Mouse (Mus musculus) kidney, postnatal 10 days (tissue): ENCODE results near the gene Tas2r134.

Experiments
- DNase-seq: peaks from one replicate; pipeline ENCODE4 v3.0.0; 2021; ENCODE audit warnings: mixed read lengths

Gene Tas2r134

DNA sequence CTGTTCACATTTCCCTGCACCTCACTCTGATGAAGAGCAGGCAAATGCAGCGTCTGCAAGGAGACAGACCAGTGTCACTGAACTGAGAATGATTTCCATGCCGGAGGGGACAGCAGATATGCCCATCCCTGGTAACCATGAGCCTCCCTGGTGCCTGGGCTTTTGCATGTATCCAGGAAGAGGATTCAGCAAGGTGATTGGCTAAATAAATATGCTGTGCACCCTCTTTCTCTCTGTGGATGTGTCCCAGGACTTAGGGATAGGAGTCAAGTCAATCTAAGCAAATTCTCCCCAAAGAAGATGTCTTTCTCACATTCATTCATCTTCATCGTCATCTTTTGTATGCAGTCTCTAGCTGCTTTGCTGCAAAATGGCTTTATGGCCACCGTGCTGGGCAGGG lies at the start of gene Tas2r134:
Gene Tas2r134 (plus strand): TSS at position 301 of the 400 bp plus-strand sequence.
- DNase-seq: no peak

DNA sequence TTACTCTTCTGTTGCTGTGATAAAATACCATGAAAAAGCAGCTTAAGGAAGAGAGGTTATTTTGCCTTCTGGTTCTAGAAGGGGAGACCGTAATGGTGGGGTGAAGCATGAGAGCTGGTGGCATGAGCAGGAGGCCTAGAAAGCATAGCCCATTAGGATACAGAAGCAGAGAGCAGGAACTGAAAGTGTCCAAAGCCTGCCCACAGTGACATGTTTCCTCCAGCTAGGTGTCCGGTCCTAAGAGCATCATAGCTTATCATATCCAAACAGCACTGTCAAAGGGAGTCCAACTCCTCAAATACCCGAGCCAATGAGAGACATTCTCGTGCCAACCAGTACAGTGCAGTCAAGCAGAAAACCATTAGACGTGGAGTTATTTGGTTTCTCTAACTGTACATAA lies 47.5 kb upstream of the Tas2r134 start:
- DNase-seq: no peak

DNA sequence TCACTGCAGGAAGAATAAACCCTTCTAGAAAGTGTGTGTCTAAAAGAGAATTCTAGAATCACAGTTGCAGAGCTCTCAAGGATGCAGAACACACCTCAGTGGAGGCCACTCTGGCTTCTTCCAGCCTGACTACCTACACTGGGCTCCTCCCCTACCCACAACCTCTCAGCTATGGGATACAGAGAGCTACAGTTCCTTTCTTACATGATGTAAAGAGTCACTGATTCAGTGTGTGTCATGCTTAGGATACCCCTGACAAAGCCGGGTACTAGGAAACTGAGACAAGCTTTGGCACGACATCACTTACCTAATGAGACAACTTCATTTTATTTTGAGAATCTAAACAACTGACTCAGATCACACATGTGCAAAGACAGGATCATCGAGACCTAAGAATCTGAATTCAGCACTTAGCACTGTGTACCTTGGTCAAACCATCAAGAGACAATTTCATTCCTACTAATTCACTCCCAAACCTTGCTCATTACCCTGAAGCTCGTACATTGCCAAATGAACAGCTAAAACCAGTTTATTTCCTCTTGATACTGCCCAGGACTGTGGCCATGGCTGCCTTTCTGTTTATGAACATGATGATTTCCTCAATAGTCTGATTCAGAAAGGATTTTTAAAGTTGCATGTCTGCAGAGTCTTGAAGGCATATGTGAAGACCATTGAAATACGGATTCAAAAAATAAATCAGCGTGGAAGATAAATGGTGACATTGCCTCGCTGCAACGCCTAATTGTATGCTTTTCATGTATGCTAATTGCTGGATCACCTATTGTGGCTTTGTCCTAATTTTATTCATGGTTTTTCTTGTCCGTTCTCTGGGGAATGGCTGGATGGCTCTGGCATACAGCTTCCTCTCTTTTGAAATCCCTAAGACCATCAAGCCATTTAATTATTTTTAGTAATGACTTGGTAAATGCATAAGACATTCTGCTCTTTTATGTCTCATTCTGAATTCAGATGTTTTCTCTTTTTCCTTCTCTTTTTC lies 43.0 kb upstream of the Tas2r134 start:
- no peak for DNase-seq

GRCm38 (mm10) chr2:51588336-51588735 lies 39.0 kb upstream of the Tas2r134 start:
- no peak for DNase-seq

- DNase-seq: peak; percentile 8
Measured at GRCm38 (mm10) chr2:51588895-51589294, 38.4 kb upstream of the Tas2r134 start.

DNA sequence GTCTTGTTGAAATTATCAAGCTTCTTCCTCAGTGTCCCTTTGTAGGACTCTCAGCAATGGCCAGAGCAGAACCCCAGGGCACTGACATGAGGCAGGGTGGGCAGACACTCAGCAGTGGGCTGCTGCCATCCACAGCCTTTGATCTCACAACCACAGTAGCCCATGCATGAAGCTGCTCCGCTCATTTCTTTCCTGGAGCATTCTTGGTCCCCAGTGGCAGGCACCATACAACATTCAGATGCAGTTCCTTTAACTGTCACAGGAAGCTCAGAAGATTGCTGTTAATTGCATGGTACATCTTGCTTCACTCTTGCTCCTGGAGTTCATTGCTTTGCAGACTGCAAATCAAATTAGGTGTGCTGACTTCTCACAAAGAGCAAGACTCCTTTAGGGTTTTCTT lies 37.7 kb upstream of the Tas2r134 start:
- no peak for DNase-seq

- DNase-seq: no peak
Measured at GRCm38 (mm10) chr2:51590308-51590707, 37.0 kb upstream of the Tas2r134 start.

DNA sequence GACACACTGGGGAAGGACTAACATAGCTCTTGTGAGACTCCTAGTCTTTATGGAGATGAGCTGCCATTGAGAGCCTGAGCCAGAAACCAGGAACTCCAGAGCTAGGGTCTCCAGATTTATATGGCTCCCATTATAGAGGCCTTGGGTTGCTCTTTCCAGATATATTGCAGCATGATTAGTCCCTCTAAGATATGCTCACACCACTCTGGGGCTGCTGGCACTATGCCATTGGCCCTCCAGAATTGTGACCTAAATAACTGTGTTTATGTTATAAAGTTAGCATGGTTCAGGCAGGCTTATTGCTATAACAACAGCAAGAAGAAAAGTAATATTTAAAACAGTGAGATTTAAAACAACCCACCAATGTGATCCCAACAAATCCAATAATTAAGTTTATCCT lies 35.2 kb upstream of the Tas2r134 start:
- no peak for DNase-seq

GRCm38 (mm10) chr2:51599473-51600201 lies 27.7 kb upstream of the Tas2r134 start:
- peak; percentile 4 for DNase-seq

DNA sequence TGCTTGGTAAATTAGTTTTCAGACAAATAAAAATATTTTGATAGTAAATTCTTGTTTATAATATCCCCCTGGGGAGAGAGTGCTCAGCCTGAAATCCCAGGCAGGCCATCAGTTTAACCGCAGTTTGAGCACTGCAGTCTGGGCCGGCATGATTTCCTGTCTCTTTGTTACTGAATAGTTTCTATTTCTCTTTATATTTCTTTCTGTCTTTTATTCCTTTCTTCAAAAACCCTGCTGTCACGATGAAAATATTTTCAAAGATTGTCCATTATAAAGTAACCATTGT lies 27.2 kb upstream of the Tas2r134 start:
- DNase-seq: no peak

DNA sequence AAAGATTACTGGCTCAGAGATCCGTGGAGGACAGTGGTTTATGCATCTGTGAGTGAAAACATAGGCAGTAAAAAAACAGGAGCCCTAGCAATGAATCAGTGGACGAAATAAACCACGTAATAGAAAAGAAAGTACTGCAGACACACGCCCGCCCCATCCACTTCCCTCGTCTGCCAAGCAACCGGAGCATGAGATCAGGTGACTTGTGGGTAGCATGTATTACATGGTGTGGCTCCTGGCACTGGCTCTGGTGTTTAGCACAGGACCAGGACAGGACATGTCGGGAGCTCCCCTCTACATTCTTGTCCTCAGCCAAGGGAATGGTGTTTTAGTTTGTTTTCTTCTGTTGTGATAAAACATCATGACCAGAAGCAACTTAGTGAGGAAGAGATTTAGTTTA lies 26.4 kb upstream of the Tas2r134 start:
- peak; percentile 5 for DNase-seq

- DNase-seq: no peak
Measured at GRCm38 (mm10) chr2:51610305-51610704, 17.0 kb upstream of the Tas2r134 start.

DNA sequence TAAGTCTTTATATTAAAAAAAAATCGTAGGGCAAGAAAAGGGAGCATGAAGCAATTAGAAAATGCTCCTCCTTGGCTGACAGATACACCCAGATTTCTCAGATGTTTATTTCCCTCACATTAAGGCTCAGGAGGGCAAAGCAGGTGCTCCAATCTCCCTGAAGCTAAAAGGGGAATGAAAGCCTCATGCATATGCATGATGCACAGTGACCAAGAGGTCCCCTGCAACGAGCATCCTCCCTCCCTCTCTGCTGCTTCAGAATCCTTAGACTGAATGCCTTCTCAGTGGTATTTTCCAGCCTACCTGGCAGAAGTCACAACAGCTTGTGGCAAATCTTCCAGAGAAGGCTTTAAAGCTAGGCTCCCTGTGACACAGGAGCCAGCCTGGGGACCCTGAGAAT lies 16.4 kb upstream of the Tas2r134 start:
- no peak for DNase-seq

DNA sequence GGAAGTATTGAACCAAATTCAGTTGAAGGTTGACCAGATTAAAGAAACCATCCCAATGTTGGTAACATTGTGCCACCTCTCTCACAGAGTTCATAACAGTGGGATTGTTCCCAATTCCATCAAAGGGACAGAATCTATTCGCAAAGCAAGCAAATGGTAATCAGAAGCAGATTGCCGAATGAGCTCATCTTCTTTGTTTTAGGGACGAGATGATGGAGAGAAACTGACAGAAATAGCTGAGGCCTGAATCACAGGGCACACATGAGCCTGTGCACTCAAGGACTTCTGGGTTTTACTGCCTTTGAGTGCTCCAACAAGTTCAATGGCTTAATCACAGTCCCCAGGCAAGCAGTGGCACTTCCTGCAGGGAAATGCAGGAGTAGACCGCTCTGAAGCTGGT lies 13.6 kb upstream of the Tas2r134 start:
- DNase-seq: no peak

- no peak for DNase-seq
Measured at GRCm38 (mm10) chr2:51621931-51622330, 5.4 kb upstream of the Tas2r134 start.

DNA sequence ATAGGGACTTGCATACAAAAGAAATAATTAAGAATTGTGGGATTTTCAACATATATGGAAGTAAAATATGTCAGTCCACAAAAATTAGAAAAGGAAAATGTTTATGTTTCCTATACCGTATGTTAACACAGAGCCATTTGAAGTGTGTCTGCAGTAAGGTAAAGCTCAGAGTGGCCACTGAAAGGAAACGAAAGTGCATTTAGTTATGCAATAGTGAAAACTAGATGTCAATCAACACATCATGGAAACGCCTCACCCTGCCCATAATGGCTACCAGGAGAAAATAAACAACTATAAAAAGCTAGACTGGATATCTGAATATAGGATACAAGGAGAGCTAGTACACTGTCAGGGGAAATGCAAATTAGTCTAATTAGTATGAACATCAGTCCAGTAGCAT lies 1.3 kb upstream of the Tas2r134 start:
- no peak for DNase-seq

- DNase-seq: no peak
Measured at GRCm38 (mm10) chr2:51631428-51631827, 4.1 kb downstream of the Tas2r134 start.

DNA sequence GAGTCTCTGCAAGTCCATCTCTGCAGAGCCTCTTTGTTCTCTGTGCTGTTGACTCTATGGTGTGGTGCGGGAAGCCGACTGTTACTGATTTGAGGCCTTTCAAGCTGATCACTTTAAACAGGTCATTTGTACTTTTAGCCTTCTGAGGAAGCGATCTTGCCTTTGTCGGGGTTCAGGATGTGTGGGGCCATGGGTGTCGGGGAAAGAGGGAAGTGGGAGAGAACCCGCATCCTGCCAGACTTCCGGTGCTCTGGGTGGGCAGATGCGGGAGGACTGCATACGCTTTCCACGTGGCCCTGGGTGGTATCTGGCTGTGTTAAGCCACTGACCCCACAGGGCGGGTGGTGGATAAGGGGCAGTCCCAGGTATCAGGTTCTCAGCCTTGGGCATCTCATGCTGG lies 10.4 kb downstream of the Tas2r134 start:
- DNase-seq: no peak

- no peak for DNase-seq
Measured at GRCm38 (mm10) chr2:51641635-51642034, 14.3 kb downstream of the Tas2r134 start.

DNA sequence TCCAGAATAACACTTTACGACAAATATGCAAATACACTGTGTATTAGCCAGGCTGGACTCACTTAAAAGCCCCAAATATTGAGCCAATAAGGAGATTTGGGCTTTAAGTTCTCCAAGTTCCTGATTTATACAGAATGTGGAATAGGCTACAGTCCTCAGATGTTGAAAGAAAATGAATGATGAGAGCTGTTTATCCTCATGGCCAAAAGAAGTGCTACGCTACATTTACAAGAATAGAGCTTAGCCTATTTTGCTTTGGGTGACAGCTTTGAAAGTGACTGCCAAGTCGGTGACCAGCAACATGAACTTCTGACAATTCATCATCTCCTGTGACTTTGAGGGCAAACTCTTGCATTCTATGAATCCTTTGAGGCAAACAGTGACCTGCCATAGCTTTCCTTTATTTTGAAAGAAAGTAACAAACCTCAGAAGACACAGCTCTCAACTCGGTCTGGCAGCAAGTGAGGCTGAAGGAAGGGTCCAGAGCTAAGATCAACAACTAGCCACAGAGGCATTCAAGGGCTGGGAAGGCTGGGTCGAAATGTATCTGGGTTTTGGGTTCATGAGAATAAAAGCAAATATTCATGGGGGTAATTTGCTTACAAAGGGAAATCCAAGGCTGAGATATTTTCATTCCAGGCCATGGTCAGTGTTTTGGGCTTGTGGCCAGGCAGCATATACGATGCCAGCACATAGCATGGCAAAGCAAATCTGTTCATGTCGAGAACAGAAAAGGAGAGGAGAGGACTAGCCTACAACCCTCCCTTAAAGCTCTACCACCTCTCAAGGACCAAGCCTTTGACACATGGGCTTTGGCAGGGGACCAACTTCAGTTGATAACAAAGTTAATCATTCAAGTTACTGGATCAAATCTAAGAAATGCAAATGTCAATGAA lies 16.2 kb downstream of the Tas2r134 start:
- peak; percentile 37 for DNase-seq

- DNase-seq: no peak
Measured at GRCm38 (mm10) chr2:51647972-51648371, 20.7 kb downstream of the Tas2r134 start.

DNA sequence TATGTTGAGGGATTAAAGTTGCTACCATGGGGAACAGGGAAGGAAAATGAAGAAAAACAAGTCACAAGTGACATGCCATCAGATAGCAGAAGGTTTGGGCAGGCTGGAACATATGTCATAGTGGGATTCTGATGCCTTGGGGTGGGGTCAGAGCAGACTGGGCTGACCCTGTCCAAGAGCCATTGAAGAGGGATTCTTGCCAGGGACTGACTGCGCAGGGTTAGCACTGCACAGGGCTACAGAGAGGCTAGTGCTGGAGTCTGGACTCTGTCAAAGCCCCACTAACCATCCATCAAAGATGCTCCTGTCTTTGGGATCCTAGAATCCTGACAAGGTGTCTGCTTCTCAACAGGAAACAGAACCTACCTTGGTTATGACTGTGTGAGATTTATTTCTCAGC lies 22.6 kb downstream of the Tas2r134 start:
- no peak for DNase-seq

DNA sequence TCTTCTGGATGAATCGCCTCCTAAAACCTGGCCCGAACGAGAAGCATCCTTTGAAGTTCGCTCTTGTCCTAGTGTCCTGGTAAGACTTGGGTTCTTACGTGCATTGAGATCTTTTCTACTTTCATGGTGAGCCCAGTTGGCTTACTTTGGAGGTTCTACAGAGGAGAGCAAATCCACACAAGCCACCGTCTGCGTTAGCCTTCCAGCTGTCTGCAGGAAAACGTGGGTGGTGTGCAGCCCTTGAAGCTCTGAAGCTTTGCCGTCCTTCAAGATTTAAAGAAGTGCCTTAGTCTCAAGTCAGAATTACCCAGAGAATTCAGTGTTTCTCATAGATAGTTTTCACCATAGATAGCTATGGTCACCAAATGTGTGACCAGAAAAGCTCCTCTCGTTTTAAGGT lies 24.8 kb downstream of the Tas2r134 start:
- DNase-seq: no peak
